Mouse (Mus musculus) CH12.LX (cell line): Measurements from ENCODE around the gene Tmem129. TPM values are rescaled to one million over a fixed set of nuclear protein-coding genes. Genes with fewer than 3 reads are reported as not detected.

ENCODE experiments used
- DNase-seq: peaks from one replicate; pipeline ENCODE4 v3.0.0-alpha.2; 2013; ENCODE audit errors: extremely low read depth
- H3K27ac ChIP-seq: 2 replicates; pipeline ENCODE4 v1.5.1; 2012; ENCODE audit warnings: low read depth, mild to moderate bottlenecking, control low read depth, moderate library complexity; ENCODE audit not compliant: insufficient read depth
- H3K27me3 ChIP-seq: replicated peaks from 2 replicates; pipeline ENCODE3; 2012; ENCODE audit warnings: inconsistent platforms
- H3K36me3 ChIP-seq, 2 experiments: replicated peaks in 1 of 2; 2 replicates each; pipeline versions ENCODE3 to v1.6.1; 2012; ENCODE audit warnings: inconsistent platforms in 1 of 2, low read length in 1 of 2, mild to moderate bottlenecking in 1 of 2, mixed read lengths in 1 of 2, moderate library complexity in 1 of 2; ENCODE audit not compliant: control insufficient read depth in 1 of 2, insufficient read depth in 1 of 2
- H3K4me1 ChIP-seq, 2 experiments: 2 replicates each; pipeline ENCODE4 v1.6.1; 2012; ENCODE audit warnings: inconsistent platforms in 1 of 2, moderate library complexity in 1 of 2; ENCODE audit not compliant: insufficient read depth in 2 of 2, control insufficient read depth in 1 of 2
- H3K4me2 ChIP-seq: 2 replicates; pipeline ENCODE4 v1.6.1; 2012; ENCODE audit warnings: low read depth, mild to moderate bottlenecking, control low read depth; ENCODE audit not compliant: poor library complexity, insufficient read depth, severe bottlenecking
- H3K4me3 ChIP-seq, 3 experiments: fragments of 150-350 bp in 1 of 3; sonication (generic) in 1 of 3; replicated peaks in 1 of 3; 2 replicates each; pipeline versions ENCODE3 to v1.5.1; 2011 to 2012; ENCODE audit warnings: low read depth in 2 of 3, low read length in 2 of 3, mild to moderate bottlenecking in 2 of 3, moderate library complexity in 2 of 3, control low read depth in 1 of 3, improper control_type of control experiment in 1 of 3, inconsistent platforms in 1 of 3, mixed read lengths in 1 of 3; ENCODE audit not compliant: poor library complexity in 1 of 3
- H3K79me2 ChIP-seq: replicated peaks from 2 replicates; pipeline ENCODE4 v1.6.1; 2012; ENCODE audit warnings: mild to moderate bottlenecking, moderate library complexity; ENCODE audit not compliant: control insufficient read depth, poor library complexity, insufficient read depth, severe bottlenecking; ENCODE audit errors: extremely low read depth
- H3K9ac ChIP-seq: 2 replicates; pipeline ENCODE4 v1.6.1; 2012; ENCODE audit warnings: low read depth, mild to moderate bottlenecking, control low read depth, moderate library complexity; ENCODE audit not compliant: insufficient read depth
- H3K9me3 ChIP-seq: replicated peaks from 2 replicates; pipeline ENCODE3; 2012; ENCODE audit warnings: low read length, inconsistent platforms, mixed read lengths
- BHLHE40 ChIP-seq: IDR thresholded peaks from 2 replicates; pipeline ENCODE4 v1.6.1; 2011; ENCODE audit warnings: mild to moderate bottlenecking, low read depth, low read length, improper control_type of control experiment
- CHD1 ChIP-seq: IDR thresholded peaks from 2 replicates; pipeline ENCODE4 v1.6.1; 2012; ENCODE audit warnings: low read depth, low read length, improper control_type of control experiment, inconsistent platforms
- CHD2 ChIP-seq: IDR thresholded peaks from 2 replicates; pipeline ENCODE4 v1.6.1; 2011; ENCODE audit warnings: low read length, improper control_type of control experiment
- CTCF ChIP-seq, 2 experiments: IDR thresholded peaks in 1 of 2; conservative IDR thresholded peaks in 1 of 2; 2 replicates each; pipeline ENCODE4 v1.5.1; 2011 to 2012; ENCODE audit warnings: low read depth in 2 of 2, low read length in 2 of 2, improper control_type of control experiment in 1 of 2, inconsistent platforms in 1 of 2, mild to moderate bottlenecking in 1 of 2, moderate library complexity in 1 of 2
- E2F4 ChIP-seq: IDR thresholded peaks from 2 replicates; pipeline ENCODE4 v1.6.1; 2011; ENCODE audit warnings: low read depth, low read length, improper control_type of control experiment; ENCODE audit not compliant: insufficient replicate concordance
- ETS1 ChIP-seq: conservative IDR thresholded peaks from 2 replicates; pipeline ENCODE4 v1.6.1; 2012; ENCODE audit warnings: low read depth, mild to moderate bottlenecking, inconsistent platforms, low read length, improper control_type of control experiment, moderate library complexity
- HCFC1 ChIP-seq: IDR thresholded peaks from 2 replicates; pipeline ENCODE4 v1.6.1; 2012; ENCODE audit warnings: low read depth, mild to moderate bottlenecking, inconsistent platforms, low read length, improper control_type of control experiment
- JUND ChIP-seq: conservative IDR thresholded peaks from 2 replicates; pipeline ENCODE4 v1.6.1; 2011; ENCODE audit warnings: low read depth, low read length, improper control_type of control experiment
- MAFK ChIP-seq: IDR thresholded peaks from 2 replicates; pipeline ENCODE4 v1.6.1; 2011; ENCODE audit warnings: low read length, improper control_type of control experiment; ENCODE audit not compliant: insufficient replicate concordance
- MAX ChIP-seq: IDR thresholded peaks from 2 replicates; pipeline ENCODE4 v1.6.1; 2011; ENCODE audit warnings: low read length, improper control_type of control experiment
- MEF2A ChIP-seq: IDR thresholded peaks from 2 replicates; pipeline ENCODE4 v1.6.1; 2014; ENCODE audit warnings: low read depth, mild to moderate bottlenecking, inconsistent platforms, low read length, improper control_type of control experiment, borderline replicate concordance
- MXI1 ChIP-seq: IDR thresholded peaks from 2 replicates; pipeline ENCODE4 v1.6.1; 2011; ENCODE audit warnings: mild to moderate bottlenecking, low read depth, low read length, improper control_type of control experiment
- MYC ChIP-seq: IDR thresholded peaks from 2 replicates; pipeline ENCODE4 v1.6.1; 2011; ENCODE audit warnings: low read depth, mild to moderate bottlenecking, improper control_type of control experiment, low read length
- NRF1 ChIP-seq: IDR thresholded peaks from 2 replicates; pipeline ENCODE4 v1.6.1; 2014; ENCODE audit warnings: low read depth, mild to moderate bottlenecking, inconsistent platforms, low read length, improper control_type of control experiment, moderate library complexity
- PAX5 ChIP-seq: IDR thresholded peaks from 2 replicates; pipeline ENCODE4 v1.6.1; 2012; ENCODE audit warnings: low read length, inconsistent platforms, mixed read lengths
- POLR2A ChIP-seq: IDR thresholded peaks from 2 replicates; pipeline ENCODE4 v1.6.1; 2011; ENCODE audit warnings: low read depth, mild to moderate bottlenecking, improper control_type of control experiment, low read length
- RCOR1 ChIP-seq: conservative IDR thresholded peaks from 2 replicates; pipeline ENCODE4 v1.6.1; 2012; ENCODE audit warnings: low read depth, mild to moderate bottlenecking, inconsistent platforms, low read length, improper control_type of control experiment
- SMC3 ChIP-seq: IDR thresholded peaks from 2 replicates; pipeline ENCODE4 v1.6.1; 2011; ENCODE audit warnings: low read depth, low read length, improper control_type of control experiment
- TBP ChIP-seq: conservative IDR thresholded peaks from 2 replicates; pipeline ENCODE4 v1.6.1; 2011; ENCODE audit warnings: low read depth, low read length, improper control_type of control experiment
- UBTF ChIP-seq: IDR thresholded peaks from 2 replicates; pipeline ENCODE4 v1.6.1; 2012; ENCODE audit warnings: low read depth, mild to moderate bottlenecking, inconsistent platforms, low read length, improper control_type of control experiment, moderate library complexity
- USF1 ChIP-seq: IDR thresholded peaks from 2 replicates; pipeline ENCODE4 v1.6.1; 2014; ENCODE audit warnings: low read depth, mild to moderate bottlenecking, inconsistent platforms, low read length, improper control_type of control experiment
- ZC3H11A ChIP-seq: IDR thresholded peaks from 2 replicates; pipeline ENCODE4 v1.6.1; 2012; ENCODE audit warnings: low read depth, mild to moderate bottlenecking, inconsistent platforms, low read length, improper control_type of control experiment
- ZNF384 ChIP-seq: IDR thresholded peaks from 2 replicates; pipeline ENCODE4 v1.6.1; 2012; ENCODE audit warnings: low read depth, low read length, improper control_type of control experiment, inconsistent platforms
- dilution Hi-C: fragments of 300-500 bp; cut with MboI; formaldehyde crosslinking; loops from 2 replicates; pipeline ENCODE4 v1.14.3; 2020; ENCODE audit warnings: low sequenced_read_pairs; ENCODE audit not compliant: extremely low pct_unique_long_range_greater_than_20kb, extremely low pct_ligation_motif_present
- in situ Hi-C: fragments of 300-500 bp; cut with MboI; formaldehyde crosslinking; loops from 3 replicates; pipeline ENCODE4 v1.14.3; 2019; ENCODE audit warnings: low sequenced_read_pairs, low pct_ligation_motif_present, low pct_unique_long_range_greater_than_20kb, mixed read lengths
- polyA plus RNA-seq: library from polyadenylated mRNA; unstranded; fragments of >175 nt; gene quantifications from 2 replicates; pipeline ENCODE4 v1.2.1, GENCODE M21; 2012; ENCODE audit warnings: low read depth; ENCODE audit not compliant: insufficient read length
- total RNA-seq, 2 experiments: library from RNA; depleted of rRNA; stranded (reverse); fragments of 300-350 nt in 1 of 2; fragments of >200 nt in 1 of 2; gene quantifications; 2 replicates each; pipeline ENCODE4 v1.2.3; 2012 to 2014

Tmem129 gene
- total and polyA plus RNA-seq, 3 experiments: 10.8 to 15.2 (median 12.7) TPM

DNA sequence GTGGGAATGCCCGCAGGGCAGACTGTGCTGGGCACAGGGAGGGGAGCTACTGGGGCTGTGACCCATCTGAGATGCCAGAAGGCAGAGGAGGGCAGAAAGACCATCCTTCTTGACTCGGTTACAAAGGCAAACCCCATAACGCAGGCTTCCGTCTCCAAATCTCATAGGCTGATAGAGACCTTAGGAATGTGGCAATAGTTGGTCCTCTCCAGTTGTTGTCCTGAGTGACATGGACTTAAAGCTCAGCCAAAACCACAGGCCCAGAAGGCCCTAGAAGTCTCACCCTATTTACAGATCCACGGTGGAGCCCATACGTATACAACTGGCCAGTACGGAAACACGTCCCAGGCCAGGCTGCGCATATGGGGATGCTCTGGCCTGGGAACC is 36.2 kb upstream of the Tmem129 start:
- peaks cover 12 to 25% of the 10 kb centered on the region in 2 experiments for H3K4me1 ChIP-seq
- no peaks in the 10 kb centered on the region for H3K79me2 ChIP-seq
- no peak overlapping the region; the same call in 1 of the 2 replicates for H3K4me2 ChIP-seq
- H3K27ac ChIP-seq: no peak overlapping the region
- no peaks in the 10 kb centered on the region for H3K9me3 ChIP-seq
- H3K9ac ChIP-seq: no peak overlapping the region
- dilution Hi-C loops (no loop called here), in situ Hi-C loops (no loop called here)
- TF ChIP-seq MEF2A: no peak
- no peak for TF ChIP-seq ZNF384
- TF ChIP-seq CTCF (conservative IDR thresholded peaks at IDR 0.05 in 1 of 2, IDR thresholded peaks at IDR 0.05 in 1 of 2; ENCODE audit: low read depth in 2 of 2, low read length in 2 of 2): no peak
- no peak for TF ChIP-seq TBP
- TF ChIP-seq MAFK: no peak
- TF ChIP-seq UBTF: no peak
- TF ChIP-seq MXI1: no peak
- TF ChIP-seq SMC3: no peak
- TF ChIP-seq NRF1: no peak
- TF ChIP-seq CHD2: no peak
- TF ChIP-seq CHD1: no peak
- TF ChIP-seq POLR2A: no peak
- TF ChIP-seq ETS1: no peak
- no peak for TF ChIP-seq ZC3H11A
- TF ChIP-seq BHLHE40: no peak
- no peaks in the 10 kb centered on the region for H3K36me3 ChIP-seq
- peaks cover 61% of the 10 kb centered on the region for H3K27me3 ChIP-seq
- H3K4me3 ChIP-seq: no peak overlapping the region
- DNase-seq: no peak

DNA sequence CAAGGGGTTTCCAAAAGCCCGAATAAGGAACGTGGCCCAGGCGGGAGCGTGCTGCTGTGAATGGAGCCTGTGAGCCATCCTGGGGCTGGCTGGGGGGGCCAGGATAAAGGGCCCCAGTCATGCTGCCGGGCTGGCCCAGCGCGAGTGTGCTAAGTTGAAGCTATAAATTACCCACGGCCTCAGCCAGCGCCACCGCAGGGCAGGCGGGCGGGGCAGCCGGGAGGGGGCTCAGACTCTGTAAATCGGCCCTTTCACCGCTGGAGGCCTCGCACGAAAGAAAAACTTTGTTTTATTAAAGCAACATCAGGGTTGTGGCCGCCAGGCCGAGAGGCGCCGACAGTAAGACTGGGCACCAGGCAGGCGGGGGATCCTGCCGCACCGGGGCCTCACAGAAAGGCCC is 34.2 kb upstream of the Tmem129 start:
- Histone ChIP-seq H3K9me3 (no peaks in the 10 kb centered on the region), H3K27me3 (peaks cover 57% of the 10 kb centered on the region), H3K4me3 (no peak overlapping the region)
- TF ChIP-seq JUND (no peak), E2F4 (no peak), RCOR1 (no peak), HCFC1 (no peak), CHD2 (no peak), TBP (no peak), MAX (no peak), PAX5 (no peak), USF1 (no peak), MYC (no peak)
- TF ChIP-seq, all 38 proteins: peak for 0
- Histone ChIP-seq H3K27ac (no peak overlapping the region), H3K4me1 (peaks cover 12 to 25% of the 10 kb centered on the region in 2 experiments), H3K79me2 (no peaks in the 10 kb centered on the region), H3K36me3 (no peaks in the 10 kb centered on the region), H3K9ac (no peak overlapping the region), H3K4me2 (no peak overlapping the region)
- dilution Hi-C loops: no loop called here
- no peak for DNase-seq
- in situ Hi-C loops: no loop called here
